Mouse (Mus musculus) inflammation-experienced regulatory T-cells, adult 6 months (primary cell): ENCODE data around the gene Taf1d. TPM values are rescaled to one million over a fixed set of nuclear protein-coding genes. Genes with fewer than 3 reads are reported as not detected.
"Not testable (repeated sequence)": the region's sequence is repeated elsewhere in the genome, so short reads cannot be mapped to it uniquely, and the experiment has no call there.

Experiments
- ATAC-seq: one replicate; pipeline ENCODE4 v1.8.0; 2017
- polyA plus RNA-seq, 3 experiments: library from polyadenylated mRNA; unstranded; fragments of 100-300 nt; shearing (Covaris generic); gene quantifications; one replicate each; pipeline ENCODE4 v1.2.1; 2017

Gene Taf1d
- polyA plus RNA-seq, 3 experiments from 2014 or later, result 108 to 150 (median 131) TPM

DNA sequence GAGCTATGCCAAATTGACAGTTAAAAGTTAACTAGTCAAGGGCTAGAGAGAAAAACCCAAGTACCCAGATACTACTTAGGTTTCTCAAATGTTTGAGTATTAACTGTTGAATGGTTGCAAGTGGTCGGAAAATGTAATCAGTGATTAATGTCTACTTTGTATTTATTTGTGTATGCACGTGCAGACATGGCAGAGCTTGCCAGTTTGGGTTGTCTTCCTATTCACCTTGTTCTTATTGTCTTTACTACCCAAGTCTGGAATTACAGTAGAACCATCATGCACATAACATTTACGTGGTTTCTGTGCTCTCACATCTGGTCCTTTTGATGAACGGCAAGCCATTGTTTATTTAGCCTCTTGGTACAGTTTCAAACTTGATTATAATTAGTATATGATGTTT lies 3.4 kb downstream of the Taf1d start:
- no peak for ATAC-seq

DNA sequence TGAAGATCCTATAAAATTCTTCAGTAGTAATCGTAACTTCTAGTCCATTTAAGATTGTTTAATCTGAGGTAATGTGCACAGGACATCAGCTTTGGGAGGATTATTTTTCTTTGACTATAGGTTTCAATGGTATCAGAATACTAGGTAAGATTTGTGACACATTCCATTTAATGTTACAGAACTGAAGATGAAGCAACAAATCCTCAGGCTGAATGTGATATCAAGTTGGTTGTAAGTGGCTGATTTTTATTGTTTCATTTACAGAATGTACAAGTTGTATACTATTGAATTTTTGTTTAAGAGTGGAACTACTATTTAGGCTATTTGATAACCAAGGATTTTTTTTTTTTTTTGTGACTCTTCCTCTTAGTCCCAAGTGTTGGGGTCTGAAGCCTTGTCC lies 4.2 kb downstream of the Taf1d start:
- ATAC-seq, result no peak

DNA sequence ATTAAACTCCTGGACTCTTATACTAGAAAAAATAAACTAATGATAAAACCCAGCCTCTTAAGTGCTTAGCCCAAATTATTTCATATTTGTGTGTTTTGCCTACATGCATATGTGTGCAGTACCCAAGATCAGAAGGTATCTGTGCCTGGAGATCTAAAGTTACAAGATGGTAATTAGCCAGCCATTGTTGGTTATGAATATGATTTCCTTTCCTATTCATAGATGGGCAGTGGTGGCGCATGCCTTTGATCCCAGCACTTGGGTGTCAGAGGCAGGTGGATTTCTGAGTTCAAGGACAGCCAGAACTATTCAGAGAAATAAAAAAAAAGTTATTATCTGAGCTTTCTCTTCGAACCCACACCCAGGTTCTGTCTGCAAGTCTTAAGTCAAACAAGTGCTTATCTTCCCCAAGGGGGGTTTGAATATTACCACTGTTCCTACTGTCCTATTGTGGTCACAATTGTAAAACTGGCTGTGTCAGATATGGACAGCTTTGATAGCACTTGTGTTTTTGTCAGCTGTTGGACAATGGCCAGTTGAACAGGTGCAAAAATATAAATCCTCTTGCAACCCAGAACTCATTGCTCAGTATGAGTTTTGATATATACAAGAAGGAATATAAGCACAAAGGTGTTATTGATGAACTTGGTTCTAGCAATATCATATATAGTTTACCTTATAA lies 6.2 kb downstream of the Taf1d start:
- no peak for ATAC-seq

DNA sequence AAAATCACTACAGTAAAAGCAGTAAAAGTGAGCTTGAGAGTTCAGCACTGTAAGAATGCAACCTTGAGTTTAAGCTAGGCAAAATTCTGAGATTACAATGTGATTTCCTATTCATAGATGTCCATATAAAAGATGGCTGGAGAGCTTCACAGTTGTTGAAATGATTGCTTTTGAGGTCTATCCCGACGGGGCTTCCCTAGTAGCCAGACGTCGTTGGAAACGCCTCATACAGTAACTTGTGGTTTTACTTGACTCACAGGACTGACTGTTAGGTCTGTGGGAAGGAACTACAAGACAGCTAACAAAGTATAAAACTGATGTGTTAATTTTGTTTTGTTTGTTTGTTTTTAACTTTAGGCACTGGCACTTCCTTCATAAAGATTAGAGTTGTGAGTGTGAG lies 7.6 kb downstream of the Taf1d start:
- ATAC-seq, result no peak

DNA sequence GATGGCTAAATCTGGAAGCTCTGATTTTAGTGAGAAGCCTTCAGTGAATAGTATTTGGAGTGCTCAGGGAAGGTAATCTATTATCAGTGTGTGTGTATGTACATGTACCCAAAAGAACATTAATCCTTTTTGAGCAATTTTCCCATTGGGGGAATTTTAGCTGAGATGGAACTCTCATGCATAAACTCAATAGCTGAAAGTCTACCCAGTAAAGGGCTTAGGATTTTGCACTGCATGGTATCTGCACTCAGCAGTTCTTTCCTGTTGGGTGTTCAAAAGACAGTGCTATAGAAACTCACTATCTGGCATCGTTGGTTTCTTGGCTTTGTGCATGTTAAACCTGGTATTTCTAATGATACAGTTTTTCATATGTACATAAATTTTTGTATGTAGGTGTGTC lies 8.6 kb downstream of the Taf1d start:
- no peak for ATAC-seq

DNA sequence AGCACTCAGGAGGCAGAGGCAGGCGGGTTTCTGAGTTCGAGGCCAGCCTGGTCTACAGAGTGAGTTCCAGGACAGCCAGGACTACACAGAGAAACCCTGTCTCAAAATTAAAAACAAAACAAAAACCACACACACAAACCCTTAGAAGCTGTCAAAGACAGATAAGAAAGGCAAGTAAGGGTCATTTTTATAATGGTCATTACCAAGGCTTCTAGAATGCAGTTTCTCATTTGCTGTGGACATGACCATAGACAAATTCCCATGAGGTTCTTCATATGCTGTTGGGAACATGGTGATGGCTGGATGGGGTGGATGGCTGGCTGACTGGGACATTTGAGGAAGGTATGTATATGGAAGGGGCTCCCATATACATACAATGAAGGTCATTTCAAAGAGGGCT lies 10.3 kb downstream of the Taf1d start:
- ATAC-seq, result not testable (repeated sequence)

DNA sequence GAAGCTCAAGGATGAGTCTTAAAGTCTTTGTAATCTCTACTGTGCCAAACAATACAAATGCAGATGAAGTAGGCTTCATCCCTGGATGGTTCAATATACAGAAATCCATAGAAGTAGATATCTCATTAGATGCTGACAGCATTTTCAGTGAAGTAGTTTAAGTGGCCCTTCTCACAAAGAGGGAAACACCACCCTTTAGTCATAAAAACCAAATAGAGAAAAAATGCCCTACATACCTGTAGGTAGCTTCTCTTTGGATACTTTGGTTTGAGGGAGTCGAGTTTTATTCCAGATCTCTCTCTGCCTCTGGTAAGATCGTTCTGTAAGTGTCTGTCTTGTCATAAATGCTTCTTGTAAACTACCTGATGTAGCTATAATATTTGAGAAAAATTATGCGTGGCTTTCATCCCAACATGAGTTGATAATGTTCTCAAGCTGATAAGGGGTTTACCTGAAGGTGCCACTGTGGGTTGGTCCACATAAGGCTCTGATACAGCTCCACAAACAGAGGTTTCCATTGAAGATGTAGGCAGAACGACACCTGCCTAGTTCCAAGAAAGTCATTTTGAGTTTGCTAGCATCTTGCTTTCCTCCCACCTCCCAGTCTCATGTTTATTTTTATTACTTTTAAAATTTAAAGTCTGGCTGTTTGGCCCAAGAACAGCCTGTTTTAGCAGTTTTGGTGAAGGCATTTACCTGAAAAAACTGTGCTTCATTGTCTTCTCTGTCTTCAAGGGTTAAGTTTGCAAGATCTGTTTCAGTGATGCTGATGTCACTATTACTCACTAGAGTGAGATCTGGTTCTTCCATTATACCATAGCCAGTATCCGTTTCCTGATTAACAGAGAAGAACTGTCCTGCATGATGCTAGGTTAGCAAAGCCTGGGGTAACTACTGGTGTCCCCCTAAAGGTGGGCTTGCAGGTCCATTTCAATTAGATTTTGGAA lies 11.5 kb downstream of the Taf1d start:
- no peak for ATAC-seq

DNA sequence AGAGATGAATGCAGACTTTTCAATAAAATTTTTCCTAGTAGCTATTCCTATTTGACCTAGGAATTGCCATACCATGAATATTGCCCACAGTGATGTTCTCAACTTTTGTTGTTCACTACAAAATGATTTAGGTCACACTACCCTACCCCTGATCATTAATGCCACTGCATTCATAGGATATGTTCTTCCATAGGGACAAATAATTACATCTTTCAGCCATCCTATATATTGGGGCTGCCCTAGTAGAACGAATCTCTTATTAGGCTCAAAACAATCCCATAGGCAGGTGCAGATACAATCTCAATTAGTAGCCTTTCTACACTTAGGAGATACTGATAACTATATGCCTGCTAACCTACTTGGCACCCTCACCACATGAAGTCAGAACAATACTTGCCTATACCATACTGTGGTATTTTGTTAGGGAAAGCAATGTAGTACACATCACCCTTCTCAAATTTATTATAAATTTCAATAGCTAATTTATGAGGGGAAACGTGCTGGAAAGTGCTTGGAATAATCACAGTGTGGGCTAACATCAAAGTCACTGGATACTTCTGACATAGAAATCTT lies 12.2 kb downstream of the Taf1d start:
- no peak for ATAC-seq

DNA sequence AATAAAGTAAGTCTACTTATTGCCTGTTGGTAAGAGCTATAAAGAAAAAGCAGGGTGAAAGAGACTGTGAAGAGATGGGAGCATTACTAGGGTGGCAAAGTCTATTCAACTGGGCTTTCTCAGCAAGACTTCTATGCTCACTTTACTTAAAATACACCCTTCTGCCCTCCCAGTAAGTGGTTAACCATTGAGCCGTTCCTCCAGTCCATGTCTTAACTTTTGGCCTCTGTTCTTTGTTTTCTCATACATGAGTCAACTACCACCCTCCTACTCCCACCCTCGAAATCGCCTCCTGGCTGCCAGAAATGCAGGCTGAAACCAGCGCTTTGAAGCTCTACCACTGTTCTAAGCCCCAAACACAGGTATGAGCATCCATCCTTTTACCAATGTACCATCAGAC lies 31.8 kb downstream of the Taf1d start:
- no peak for ATAC-seq

DNA sequence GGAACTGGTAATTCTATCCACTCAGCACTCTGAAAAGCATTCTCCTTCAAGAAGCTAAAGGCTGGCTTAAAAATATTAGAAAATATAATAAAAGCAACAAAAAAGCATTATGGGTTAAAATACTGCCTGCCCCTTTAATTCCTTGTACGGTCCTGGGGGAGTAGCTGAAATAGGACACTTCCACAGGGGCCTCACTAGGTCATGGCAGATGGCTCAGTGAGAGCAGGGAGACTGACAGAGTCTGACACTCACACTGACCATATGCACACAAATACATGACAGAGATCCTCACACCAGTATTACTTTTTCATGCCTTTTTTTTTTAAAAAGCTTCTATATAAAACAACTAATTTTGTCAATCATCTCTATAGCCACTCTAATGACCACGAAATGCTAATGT lies 43.9 kb downstream of the Taf1d start:
- ATAC-seq, result no peak

DNA sequence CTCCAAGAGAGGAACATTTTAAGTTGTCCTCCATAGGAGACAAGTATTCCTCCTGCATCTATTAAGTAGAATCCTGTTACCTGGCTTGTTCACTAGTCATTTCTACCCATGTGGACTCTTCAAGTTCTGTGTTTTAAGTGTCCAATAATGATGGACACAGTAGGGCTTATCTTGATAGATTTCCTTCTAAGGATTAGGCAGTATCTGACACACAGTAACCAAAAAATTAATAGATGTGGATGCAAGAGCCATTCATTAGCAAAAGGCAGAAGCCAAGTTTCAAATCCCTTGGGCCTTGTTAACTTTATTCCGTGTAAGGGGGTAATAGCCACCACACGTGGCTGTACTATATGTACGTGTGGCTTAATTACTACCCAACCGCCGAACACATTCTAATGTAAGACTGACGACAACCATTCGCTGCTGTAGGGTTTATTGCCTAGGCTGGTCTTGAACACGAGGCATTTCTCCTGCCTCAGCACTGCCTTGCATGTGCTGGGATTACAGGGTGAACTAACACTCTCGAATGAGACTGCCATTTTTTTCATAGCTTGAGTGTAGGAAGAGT lies 51.0 kb downstream of the Taf1d start:
- ATAC-seq, result no peak

DNA sequence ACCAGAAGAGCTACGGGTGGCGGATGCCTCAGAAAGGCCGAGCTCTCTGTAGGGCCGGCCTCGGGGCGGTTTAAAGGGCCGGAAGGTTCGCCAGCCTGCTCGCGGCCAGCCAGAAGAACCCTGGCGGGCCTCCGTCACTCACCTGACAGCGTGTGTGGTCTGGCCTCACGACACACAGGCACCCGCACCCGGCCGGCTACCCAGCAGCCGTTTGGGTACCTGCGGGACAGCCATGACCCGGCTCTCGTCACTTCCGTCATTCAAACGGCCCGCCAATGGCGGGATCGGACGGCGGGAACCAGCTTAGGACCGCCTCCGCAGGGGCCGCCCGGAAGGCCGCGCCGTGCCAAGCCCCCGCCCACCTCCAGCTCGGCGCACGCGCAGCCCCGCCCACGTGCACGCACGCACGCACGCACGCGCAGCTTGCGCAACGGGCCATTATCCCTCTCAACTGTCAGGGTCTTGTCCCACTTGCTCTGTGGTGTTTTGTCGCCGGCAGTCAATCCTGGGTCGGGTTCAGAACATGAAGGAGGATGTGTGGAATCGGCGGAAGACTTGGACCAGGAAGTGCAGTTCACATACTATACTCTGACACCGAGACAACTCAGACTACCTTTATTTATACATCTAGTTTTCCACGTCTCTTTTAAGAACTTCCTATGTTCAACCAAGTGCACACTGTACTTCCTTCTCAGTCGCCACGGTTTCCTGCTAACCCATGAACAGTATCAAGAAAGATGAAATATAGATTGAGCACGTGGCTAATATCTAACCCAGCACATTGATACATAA lies 51.7 kb downstream of the Taf1d start, which contains the start of gene Cep295:
TSS of gene Cep295 (minus strand) at position 305 of the 792 bp plus-strand sequence.
- ATAC-seq, result peak; percentile 99

DNA sequence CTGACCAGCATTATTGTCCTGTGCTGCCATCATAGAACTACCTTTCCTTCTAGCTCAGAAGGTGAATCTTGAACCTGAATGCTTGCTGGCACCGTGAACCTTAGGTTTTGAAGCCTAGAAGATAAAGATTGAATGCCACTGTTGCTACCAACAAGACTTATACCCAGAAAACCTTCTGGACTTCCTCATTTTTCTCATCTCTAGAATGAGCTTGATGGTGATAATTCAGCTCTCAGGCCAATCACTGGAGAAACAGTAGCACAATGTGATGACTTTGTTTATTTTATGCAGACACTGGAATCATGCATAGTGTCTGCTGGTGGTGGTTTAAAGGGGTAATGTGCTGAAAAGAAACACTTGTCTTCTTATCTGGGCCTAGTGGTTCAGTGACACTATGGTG lies 58.8 kb downstream of the Taf1d start:
- ATAC-seq, result no peak

DNA sequence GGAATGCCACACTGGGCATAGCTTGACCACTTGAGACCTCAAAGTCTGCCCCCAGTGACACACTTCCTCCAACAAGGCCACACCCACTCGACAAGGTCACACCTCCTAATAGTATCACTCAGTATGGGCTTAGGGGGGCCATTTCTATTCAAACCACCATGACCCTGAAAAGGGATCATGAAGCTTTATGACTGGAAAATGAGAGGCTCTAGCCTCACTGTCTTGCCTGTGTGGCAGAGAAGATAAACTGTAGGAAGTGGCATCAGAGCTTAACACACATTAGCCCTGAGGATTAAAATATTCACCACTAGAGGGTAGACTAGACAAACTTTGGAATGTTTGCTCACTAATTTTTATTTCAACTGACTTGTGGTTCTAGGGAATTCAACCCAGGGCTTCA lies 59.8 kb downstream of the Taf1d start:
- no peak for ATAC-seq

DNA sequence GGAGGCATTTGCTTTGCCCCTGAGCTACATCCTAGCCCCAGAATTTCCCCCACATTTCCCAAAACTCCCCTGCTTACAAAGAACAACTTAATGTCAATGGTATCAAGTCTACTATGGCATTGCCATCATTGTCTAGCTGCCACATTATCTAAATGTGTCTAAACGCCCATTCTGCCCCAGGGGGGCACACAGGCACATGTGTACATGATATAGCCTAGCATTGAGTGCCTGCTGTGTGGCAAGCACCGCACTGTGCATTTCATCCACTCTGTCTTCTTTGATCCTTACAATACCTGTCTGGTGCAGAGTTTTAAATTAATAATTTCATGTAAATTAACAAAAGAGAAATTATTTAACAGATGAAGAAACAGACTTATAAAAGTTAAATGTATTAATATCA lies 60.2 kb downstream of the Taf1d start:
- ATAC-seq, result no peak

Other genes with a start within 250 kb of the Taf1d start
- not detected for gene Hephl1, start 194.1 kb upstream of the Taf1d start, polyA plus RNA-seq
- not detected for gene Vstm5, start 67.2 kb upstream of the Taf1d start, polyA plus RNA-seq
- 10 to 100 TPM; 21.2 to 39.0 (median 24.7) TPM for gene Med17, start 26.3 kb upstream of the Taf1d start, polyA plus RNA-seq
- gene 4931406C07Rik, start 234 bp downstream of the Taf1d start, polyA plus RNA-seq, result 1 to 10 TPM; 3.2 to 7.2 (median 5.0) TPM
- 10 to 100 TPM; 20.4 to 31.8 (median 30.6) TPM for gene Cep295, start 51.6 kb downstream of the Taf1d start, polyA plus RNA-seq
- gene Smco4, start 187.2 kb downstream of the Taf1d start, polyA plus RNA-seq, result 10 to 100 TPM; 12.3 to 61.1 (median 54.2) TPM